Mouse (Mus musculus) layer of hippocampus, postnatal 25 days (tissue): ENCODE results near the gene Olfr1028. TPM values are rescaled to one million over a fixed set of nuclear protein-coding genes. Genes with fewer than 3 reads are reported as not detected.

Source experiments
- DNase-seq, 2 experiments: peaks; one replicate each; pipeline ENCODE4 v3.0.0; 2022; ENCODE audit warnings: mixed read lengths in 2 of 2, low spot score in 1 of 2; ENCODE audit errors: extremely low spot score in 1 of 2
- total RNA-seq, 2 experiments: library from RNA; stranded (reverse); gene quantifications; 2 replicates each; pipeline ENCODE4 v1.2.3; 2021

Olfr1028 gene
- not detected for total RNA-seq

DNA sequence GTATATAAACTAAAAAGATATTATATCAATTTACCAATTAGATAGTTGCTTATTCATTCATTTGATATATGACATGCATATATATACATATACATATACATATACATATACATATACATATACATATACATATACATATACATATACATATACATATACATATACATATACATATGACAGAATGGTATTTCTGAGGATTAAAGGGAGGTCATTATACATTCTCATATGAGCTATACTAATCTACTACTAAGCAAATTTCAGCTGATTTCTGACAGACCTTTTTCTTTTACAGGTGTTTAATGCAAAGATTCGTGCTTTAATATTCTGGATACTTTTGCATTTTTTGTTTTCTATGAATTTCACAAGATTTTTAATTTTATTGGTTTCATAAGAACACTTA lies at the start of gene Olfr1028:
Gene Olfr1028, plus strand, starts transcription at position 301 of the 400 bp plus-strand sequence.
- DNase-seq: no peak

DNA sequence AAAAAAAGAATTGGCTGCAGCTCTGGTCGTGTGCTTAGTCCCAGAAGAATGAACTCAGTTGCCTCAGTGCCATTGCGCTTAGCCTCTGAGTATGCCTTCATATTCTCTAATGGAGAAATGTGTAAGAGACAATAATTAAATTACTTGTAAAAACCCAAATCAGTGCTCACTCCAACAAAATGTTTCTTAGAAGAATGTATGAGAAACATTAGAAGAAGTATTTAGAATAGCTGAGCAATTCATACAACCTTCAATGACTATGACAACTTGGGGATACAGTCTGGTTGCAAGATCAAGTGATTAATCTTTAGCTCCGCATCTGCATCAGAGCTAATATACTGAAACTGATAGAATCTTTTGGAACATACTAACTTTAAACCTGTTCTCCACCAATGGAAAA lies 45.3 kb upstream of the Olfr1028 start, which contains the start of gene Olfr1024:
Gene Olfr1024, minus strand, starts transcription at position 101 of the 400 bp plus-strand sequence.
- no peak for DNase-seq

DNA sequence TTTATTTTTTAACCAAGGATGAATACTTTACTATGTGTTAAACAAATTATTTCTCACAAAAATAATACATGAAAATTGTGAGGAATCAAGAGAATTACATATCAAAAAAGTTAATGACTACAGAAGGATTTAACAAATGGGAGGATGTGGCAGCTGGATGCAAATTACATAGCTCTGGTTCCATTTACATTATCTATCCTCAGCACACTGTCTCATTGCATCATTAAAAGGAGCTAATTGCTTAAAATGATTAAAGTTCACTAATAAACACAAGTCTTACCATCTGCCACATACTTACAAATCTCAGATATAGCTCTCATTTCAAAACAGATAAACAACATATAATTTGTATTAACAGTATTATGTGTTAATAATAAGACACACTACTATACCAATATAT lies 37.0 kb upstream of the Olfr1028 start:
- DNase-seq: no peak

DNA sequence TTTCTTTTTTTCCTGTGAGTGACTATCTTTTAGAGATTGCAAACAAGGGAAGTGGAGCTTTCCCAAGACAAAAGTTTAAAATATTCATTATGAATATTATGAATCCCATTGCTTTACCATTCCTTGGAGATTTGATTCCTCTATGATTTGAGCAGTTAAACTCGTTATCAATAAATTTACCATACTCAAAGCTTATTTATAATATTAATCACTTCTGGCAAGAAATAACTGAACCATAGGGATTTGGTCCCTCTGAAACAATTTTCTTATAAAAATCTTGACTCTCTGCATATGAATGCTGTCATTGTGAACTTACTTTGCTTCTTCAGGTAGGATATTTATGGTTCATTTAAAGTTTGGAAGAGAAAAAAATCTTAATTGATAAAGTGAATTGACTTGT lies 35.3 kb upstream of the Olfr1028 start, which contains the start of gene Olfr1025-ps1:
Gene Olfr1025-ps1, plus strand, starts transcription at position 301 of the 400 bp plus-strand sequence.
- no peak for DNase-seq

DNA sequence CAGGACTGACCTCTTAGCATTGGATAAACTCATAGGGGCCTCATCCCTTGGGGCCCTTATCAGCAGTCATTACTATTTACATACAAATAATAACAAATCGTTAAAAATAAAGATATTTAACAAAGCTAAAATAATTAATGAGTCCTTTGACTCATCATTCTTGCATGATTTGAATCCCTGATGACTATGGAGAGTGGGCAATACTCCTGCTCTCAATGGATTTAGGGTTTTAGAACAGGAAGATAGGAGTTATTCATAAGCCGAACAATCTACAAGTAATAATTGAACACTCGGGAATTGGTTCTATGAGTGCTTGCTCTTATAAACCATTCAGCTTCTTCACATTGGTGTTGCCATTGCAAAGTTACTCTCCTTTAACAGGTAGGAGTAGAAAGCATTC lies 29.0 kb upstream of the Olfr1028 start, which contains the start of gene Olfr1026:
Gene Olfr1026, plus strand, starts transcription at position 301 of the 400 bp plus-strand sequence.
- DNase-seq: no peak

DNA sequence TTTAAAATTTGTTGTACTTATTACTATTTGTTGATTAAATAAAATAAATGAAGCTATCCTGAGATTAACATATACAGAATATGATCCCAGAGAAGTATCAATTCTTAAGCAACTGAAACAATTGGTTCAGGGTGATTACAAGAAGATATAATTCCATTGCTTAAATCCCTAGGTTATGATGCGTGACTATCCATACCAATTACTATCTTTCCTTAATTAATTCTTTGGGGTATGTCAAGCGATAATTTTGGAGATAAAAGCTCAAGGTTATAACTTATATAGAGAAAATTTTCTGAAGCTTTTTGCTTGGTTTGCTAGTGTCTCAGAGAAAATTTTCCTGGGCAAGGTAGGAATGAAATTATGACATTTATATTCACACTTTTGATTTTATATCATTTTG lies 23.4 kb downstream of the Olfr1028 start, which contains the start of gene Olfr1029:
Gene Olfr1029, plus strand, starts transcription at position 301 of the 400 bp plus-strand sequence.
- no peak for DNase-seq

DNA sequence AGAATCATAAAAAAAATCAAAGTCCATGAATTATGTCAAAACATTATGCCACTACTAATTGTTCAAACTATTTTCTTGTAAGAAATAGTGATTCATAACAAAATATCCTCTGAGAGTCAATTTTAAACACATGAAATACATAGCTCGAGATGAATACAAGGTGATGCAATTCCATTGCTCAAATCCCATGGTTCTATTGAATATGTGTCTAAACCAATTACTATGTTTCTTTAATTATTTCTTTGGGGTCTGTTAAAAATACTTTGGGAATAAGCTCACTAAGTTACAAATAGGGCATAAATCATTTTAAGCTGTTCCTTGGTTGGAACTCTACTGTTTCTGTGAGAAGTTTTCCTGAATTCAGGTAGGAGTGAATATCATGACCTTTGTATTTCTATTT lies 28.7 kb downstream of the Olfr1028 start, which contains the start of gene Olfr1030:
Gene Olfr1030, plus strand, starts transcription at position 301 of the 400 bp plus-strand sequence.
- no peak for DNase-seq

DNA sequence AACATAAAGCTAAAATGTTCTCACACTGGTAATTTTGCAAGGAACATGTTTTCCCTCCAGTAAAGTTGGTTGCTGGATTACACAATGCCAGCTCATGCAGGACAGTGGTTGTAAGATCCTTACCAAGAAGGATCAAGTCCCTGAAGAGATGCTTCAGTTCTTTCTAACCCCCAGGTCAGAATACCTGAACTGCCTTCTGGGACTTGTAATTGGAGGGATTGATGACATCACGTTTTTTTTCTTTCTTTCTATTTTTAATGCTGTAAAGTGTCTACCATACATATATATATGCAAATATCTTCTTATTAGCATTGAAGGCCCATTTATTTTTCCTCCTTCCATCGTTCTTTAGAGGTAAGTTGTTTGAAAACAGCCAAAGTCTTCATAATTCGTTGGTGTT lies 39.8 kb downstream of the Olfr1028 start, which contains the start of gene Olfr1031:
Gene Olfr1031, plus strand, starts transcription at position 301 of the 400 bp plus-strand sequence.
- no peak for DNase-seq

Other genes starting within 250 kb of the Olfr1028 start
- not detected for gene Olfr1009, start 235.0 kb upstream of the Olfr1028 start, total RNA-seq
- gene Olfr1012, start 187.7 kb upstream of the Olfr1028 start, total RNA-seq: not detected
- gene Olfr1013, start 183.3 kb upstream of the Olfr1028 start, total RNA-seq: not detected
- gene Olfr1014, start 177.7 kb upstream of the Olfr1028 start, total RNA-seq: not detected
- not detected for gene Olfr1015, start 168.4 kb upstream of the Olfr1028 start, total RNA-seq
- not detected for gene Olfr1016, start 147.9 kb upstream of the Olfr1028 start, total RNA-seq
- not detected for gene Olfr1018, start 132.0 kb upstream of the Olfr1028 start, total RNA-seq
- not detected for gene Olfr1019, start 105.0 kb upstream of the Olfr1028 start, total RNA-seq
- gene Olfr1020, start 103.4 kb upstream of the Olfr1028 start, total RNA-seq: not detected
- gene Olfr1022, start 81.8 kb upstream of the Olfr1028 start, total RNA-seq: not detected
- not detected for gene Olfr1023, start 64.8 kb upstream of the Olfr1028 start, total RNA-seq
- not detected for gene Olfr1024, start 45.4 kb upstream of the Olfr1028 start, total RNA-seq
- not detected for gene Olfr1025-ps1, start 35.2 kb upstream of the Olfr1028 start, total RNA-seq
- not detected for gene Olfr1026, start 28.9 kb upstream of the Olfr1028 start, total RNA-seq
- not detected for gene Olfr1029, start 23.5 kb downstream of the Olfr1028 start, total RNA-seq
- not detected for gene Olfr1030, start 28.8 kb downstream of the Olfr1028 start, total RNA-seq
- gene Olfr1031, start 39.9 kb downstream of the Olfr1028 start, total RNA-seq: not detected
- gene Olfr1032, start 55.1 kb downstream of the Olfr1028 start, total RNA-seq: not detected
- not detected for gene Olfr1033, start 70.2 kb downstream of the Olfr1028 start, total RNA-seq
- gene Olfr1034, start 95.4 kb downstream of the Olfr1028 start, total RNA-seq: not detected
- gene Olfr1036, start 123.6 kb downstream of the Olfr1028 start, total RNA-seq: not detected
- gene Olfr1037, start 136.9 kb downstream of the Olfr1028 start, total RNA-seq: not detected
- not detected for gene Olfr1039, start 185.5 kb downstream of the Olfr1028 start, total RNA-seq
- not detected for gene Olfr1040, start 196.3 kb downstream of the Olfr1028 start, total RNA-seq
- not detected for gene Olfr1042, start 211.4 kb downstream of the Olfr1028 start, total RNA-seq
- not detected for gene Olfr1043, start 217.1 kb downstream of the Olfr1028 start, total RNA-seq
- gene Olfr1044, start 227.4 kb downstream of the Olfr1028 start, total RNA-seq: not detected
- not detected for gene Olfr52, start 235.2 kb downstream of the Olfr1028 start, total RNA-seq